Mouse (Mus musculus): ENCODE measurements around the gene Etv1.

- TF ChIP-seq POLR2A (IDR thresholded peaks at IDR 0.05; ENCODE audit: borderline replicate concordance, extremely low read depth, low read depth, low read length) (no peak), CTCF (IDR thresholded peaks at IDR 0.05; ENCODE audit: insufficient read depth, low read length) (no peak)
These were observed 1.3 kb upstream of the Etv1 start for GRCm38 (mm10) chr12:38777957-38778298.

Data from lung, adult 2 months (tissue).